Mouse (Mus musculus) liver, embryonic 11.5 days (tissue): ENCODE data around the gene Slc12a1. TPM values are rescaled to one million over a fixed set of nuclear protein-coding genes. Genes with fewer than 3 reads are reported as not detected.

Experiments used
- ATAC-seq: fragments of 200-750 bp; cut with Nextera tagmentation; replicated peaks from 2 replicates; pipeline ENCODE4 v1.8.0; 2017; ENCODE audit warnings: moderate number of reproducible peaks, mild to moderate bottlenecking, moderate TSS enrichment, moderate library complexity; ENCODE audit not compliant: low FRiP score
- DNase-seq: peaks from one replicate; pipeline ENCODE4 v3.0.0-alpha.2; 2017; ENCODE audit warnings: low spot score
- H3K27ac ChIP-seq: fragments of 300-500 bp; sonication (generic); 2 replicates; pipeline ENCODE4 v1.5.1; 2014; ENCODE audit warnings: mild to moderate bottlenecking, low read depth, low read length, control low read depth
- H3K27me3 ChIP-seq: fragments of 300-500 bp; sonication (generic); replicated peaks from 2 replicates; pipeline ENCODE4 v1.6.1; 2014; ENCODE audit warnings: low read length, mixed read lengths; ENCODE audit not compliant: control insufficient read depth, insufficient read depth
- H3K36me3 ChIP-seq: fragments of 300-500 bp; sonication (generic); 2 replicates; pipeline ENCODE4 v1.6.1; 2014; ENCODE audit warnings: mild to moderate bottlenecking, low read length, moderate library complexity, mixed read lengths; ENCODE audit not compliant: control insufficient read depth, insufficient read depth
- H3K4me1 ChIP-seq: fragments of 300-500 bp; sonication (generic); replicated peaks from 2 replicates; pipeline ENCODE4 v1.6.1; 2014; ENCODE audit warnings: low read length, mixed read lengths; ENCODE audit not compliant: control insufficient read depth, insufficient read depth
- H3K4me2 ChIP-seq: fragments of 300-500 bp; sonication (generic); 2 replicates; pipeline ENCODE4 v1.6.1; 2014; ENCODE audit warnings: mild to moderate bottlenecking, control low read depth, moderate library complexity
- H3K4me3 ChIP-seq: fragments of 300-500 bp; sonication (generic); 2 replicates; pipeline ENCODE4 v1.5.1; 2014; ENCODE audit warnings: low read depth, low read length, control low read depth
- H3K9ac ChIP-seq: fragments of 300-500 bp; sonication (generic); 2 replicates; pipeline ENCODE4 v1.6.1; 2014; ENCODE audit warnings: low read depth, low read length, control low read depth
- H3K9me3 ChIP-seq: fragments of 300-500 bp; sonication (generic); 2 replicates; pipeline ENCODE4 v1.6.1; 2016; ENCODE audit warnings: low read length, inconsistent platforms, mixed read lengths; ENCODE audit not compliant: control insufficient read depth
- WGBS: fragments of 180-500 bp; shearing (Covaris S2); extraction: QIAGEN DNeasy Blood & Tissue Kit; methylation state at CpG from one replicate; pipeline ENCODE4 v1.1.7; 2014; 5-methylcytosine and 5-hydroxymethylcytosine counted together
- polyA plus RNA-seq: library from polyadenylated mRNA; unstranded; fragments of >200 nt; fragmentation: Nextera tagmentation; extraction: Ambion mirVana; gene quantifications from 2 replicates; pipeline ENCODE4 v1.2.1, GENCODE M21; 2014

Slc12a1 gene
- polyA plus RNA-seq, 1 experiment from 2014 or later: not detected

GRCm38 (mm10) chr2:125278474-125278873 lies 126.2 kb downstream of the Slc12a1 start:
- 43% methylated on average over 7 of the region's 7 CpGs for WGBS
- DNase-seq (no peak), ATAC-seq (no peak)
- H3K36me3 ChIP-seq: no peaks in the 10 kb centered on the region
- no peaks in the 10 kb centered on the region for H3K4me1 ChIP-seq
- no peak overlapping the region for H3K4me3 ChIP-seq
- H3K4me2 ChIP-seq: no peak overlapping the region
- no peak overlapping the region for H3K9ac ChIP-seq
- no peak overlapping the region for H3K27ac ChIP-seq
- no peaks in the 10 kb centered on the region for H3K9me3 ChIP-seq
- H3K27me3 ChIP-seq: no peaks in the 10 kb centered on the region

Other genes starting within 250 kb of the Slc12a1 start
- gene Slc24a5, start 84.4 kb upstream of the Slc12a1 start, polyA plus RNA-seq: 17.1 TPM in 2 replicates
- gene Myef2, start 28.8 kb upstream of the Slc12a1 start, polyA plus RNA-seq: 75.9 and 76.9 TPM in 2 replicates
- gene Ctxn2, start 15.8 kb upstream of the Slc12a1 start, polyA plus RNA-seq: not detected in 2 replicates
- gene Dut, start 94.7 kb downstream of the Slc12a1 start, polyA plus RNA-seq: 334 and 345 TPM in 2 replicates